In the genomic region with DNA sequence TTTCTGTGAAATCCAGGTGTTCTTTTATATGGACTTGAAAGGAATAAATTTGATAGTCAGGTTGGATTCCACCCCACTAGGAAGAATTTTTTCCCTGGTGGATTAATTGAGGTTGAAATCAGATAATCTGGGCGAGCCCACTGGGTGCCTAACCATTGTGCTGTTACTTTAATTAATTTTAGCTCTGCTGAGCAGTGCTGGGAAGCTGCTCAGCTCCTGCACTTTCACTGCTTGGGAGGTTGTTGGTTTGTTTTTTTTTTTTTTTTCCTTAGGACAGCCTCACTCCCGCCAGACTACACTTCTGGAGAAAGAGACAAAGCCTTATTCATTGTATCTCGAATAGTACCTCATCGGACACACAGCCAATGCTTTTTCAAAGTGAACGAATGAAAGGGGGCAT, we compare ENCODE assay signal across 14 mouse cellular contexts.
DNase-seq lines count a peak whose midpoint lies in the region; ATAC-seq and TF ChIP-seq lines count a peak whose summit lies in the region.
"Had no signal": no experiment of that assay in that cellular context is flagged by ENCODE, and none has a peak within 500 bp of the region (broad histone marks: within the 10 kb centered on the region; RNA-seq: fewer than 3 reads in every experiment).

No protein-coding gene starts in this region.

- H3K9ac ChIP-seq in heart, embryonic 14.5 days (ENCODE audit: low read length), result no peak overlapping the region
- no peak overlapping the region for H3K9ac ChIP-seq in midbrain, embryonic 12.5 days (replicated peaks)
- no peak overlapping the region for H3K9ac ChIP-seq in midbrain, postnatal 0 days (replicated peaks; ENCODE audit: low read length, poor library complexity, severe bottlenecking)
- H3K9ac ChIP-seq in forebrain, embryonic 13.5 days, result peak overlapping the region; percentile 1; the same call in 1 of the 2 replicates
- H3K9ac ChIP-seq in neural tube, embryonic 12.5 days, result no peak overlapping the region
- H3K9ac ChIP-seq: liver, embryonic 13.5 days had no signal

- TF ChIP-seq CTCF in midbrain, postnatal 0 days (IDR thresholded peaks at IDR 0.05), result no peak

- peak overlapping the region in 1 of 2 experiments; percentile 44; a peak in 1 of 4 replicates for H3K27ac ChIP-seq in heart, embryonic 14.5 days (replicated peaks in 1 of 2; ENCODE audit: control insufficient read depth in 1 of 2, insufficient read depth in 1 of 2, low read depth in 2 of 2, low read length in 2 of 2)
- no peak overlapping the region for H3K27ac ChIP-seq in midbrain, embryonic 12.5 days (replicated peaks)
- H3K27ac ChIP-seq in midbrain, postnatal 0 days (ENCODE audit: low read depth, low read length), result no peak overlapping the region
- H3K27ac ChIP-seq in forebrain, embryonic 13.5 days, result no peak overlapping the region
- no peak overlapping the region for H3K27ac ChIP-seq in neural tube, embryonic 12.5 days
- H3K27ac ChIP-seq: liver, embryonic 13.5 days had no signal

- ATAC-seq in heart, embryonic 14.5 days (ENCODE audit: insufficient number of reproducible peaks, insufficient read depth, low FRiP score, low read depth), result no peak
- ATAC-seq in midbrain, embryonic 12.5 days (ENCODE audit: low FRiP score, low read depth), result no peak
- ATAC-seq in midbrain, postnatal 0 days (ENCODE audit: low FRiP score), result no peak
- 0 out of 2 replicates have a peak, but pooled peaks have one; percentile 41 for ATAC-seq in forebrain, embryonic 13.5 days
- ATAC-seq in neural tube, embryonic 12.5 days (ENCODE audit: low FRiP score, low read depth), result no peak; the same call in 1 of the 2 replicates
- ATAC-seq in erythroblast, adult 5-6 weeks (replicated peaks; ENCODE audit: low FRiP score, poor library complexity, severe bottlenecking), result no peak

- peak overlapping the region; percentile 7; the same call in 1 of the 2 replicates for H3K4me2 ChIP-seq in heart, embryonic 14.5 days (ENCODE audit: low read length)
- H3K4me2 ChIP-seq in midbrain, embryonic 12.5 days (replicated peaks), result peak overlapping the region; percentile 38; the same call in 1 of the 2 replicates
- no peak overlapping the region for H3K4me2 ChIP-seq in midbrain, postnatal 0 days (ENCODE audit: low read depth, low read length, poor library complexity, severe bottlenecking)
- H3K4me2 ChIP-seq in forebrain, embryonic 13.5 days, result peak overlapping the region; percentile 53
- peak overlapping the region; percentile 32; the same call in 1 of the 2 replicates for H3K4me2 ChIP-seq in neural tube, embryonic 12.5 days (replicated peaks)
- H3K4me2 ChIP-seq: liver, embryonic 13.5 days had no signal

- intact Hi-C loops in heart, postnatal 25 days (cut with DNase I), result no loop called here

- H3K27me3 ChIP-seq in heart, embryonic 14.5 days (ENCODE audit: control insufficient read depth, insufficient read depth, low read length), result no peaks in the 10 kb centered on the region
- H3K27me3 ChIP-seq in midbrain, embryonic 12.5 days, result peaks cover 6% of the 10 kb centered on the region
- no peaks in the 10 kb centered on the region for H3K27me3 ChIP-seq in midbrain, postnatal 0 days (ENCODE audit: insufficient read depth, low read length)
- H3K27me3 ChIP-seq in forebrain, embryonic 13.5 days, result no peaks in the 10 kb centered on the region
- no peaks in the 10 kb centered on the region for H3K27me3 ChIP-seq in neural tube, embryonic 12.5 days (replicated peaks)
- H3K27me3 ChIP-seq: liver, embryonic 13.5 days had no signal

- no peak for DNase-seq in heart, postnatal 25 days (ENCODE audit: low spot score)
- DNase-seq in midbrain, postnatal 0 days (ENCODE audit: low spot score), result no peak
- no peak for DNase-seq in urinary bladder, postnatal 4 days (ENCODE audit: low spot score in 2 of 2)
- DNase-seq: cerebellum, postnatal 14 days; gastrocnemius, postnatal 25 days; liver, embryonic 13.5 days; right cerebral cortex, postnatal 14 days; thymus, postnatal 25 days had no signal

- H3K4me1 ChIP-seq in heart, embryonic 14.5 days (ENCODE audit: control insufficient read depth in 2 of 2, insufficient read depth in 2 of 2, low read length in 2 of 2), result peaks cover 18 to 31% of the 10 kb centered on the region in 2 experiments
- H3K4me1 ChIP-seq in midbrain, embryonic 12.5 days, result peaks cover 14% of the 10 kb centered on the region; the same call in 1 of the 2 replicates
- no peaks in the 10 kb centered on the region; the same call in 1 of the 2 replicates for H3K4me1 ChIP-seq in midbrain, postnatal 0 days (ENCODE audit: insufficient read depth, low read length)
- peaks cover 23% of the 10 kb centered on the region for H3K4me1 ChIP-seq in forebrain, embryonic 13.5 days
- H3K4me1 ChIP-seq in neural tube, embryonic 12.5 days, result peaks cover 31% of the 10 kb centered on the region
- H3K4me1 ChIP-seq: liver, embryonic 13.5 days had no signal

- no peak overlapping the region for H3K4me3 ChIP-seq in heart, embryonic 14.5 days (ENCODE audit: control insufficient read depth in 1 of 2, insufficient read depth in 1 of 2, low read depth in 1 of 2, low read length in 2 of 2)
- H3K4me3 ChIP-seq in midbrain, embryonic 12.5 days, result no peak overlapping the region
- no peak overlapping the region for H3K4me3 ChIP-seq in midbrain, postnatal 0 days (ENCODE audit: low read depth, low read length)
- no peak overlapping the region for H3K4me3 ChIP-seq in forebrain, embryonic 13.5 days
- no peak overlapping the region for H3K4me3 ChIP-seq in neural tube, embryonic 12.5 days
- H3K4me3 ChIP-seq: erythroblast, embryonic 14.5 days; liver, embryonic 13.5 days had no signal

- H3K36me3 ChIP-seq in heart, embryonic 14.5 days (ENCODE audit: control insufficient read depth, insufficient read depth, low read length), result no peaks in the 10 kb centered on the region
- no peaks in the 10 kb centered on the region for H3K36me3 ChIP-seq in midbrain, embryonic 12.5 days
- no peaks in the 10 kb centered on the region for H3K36me3 ChIP-seq in midbrain, postnatal 0 days (ENCODE audit: insufficient read depth, low read length)
- H3K36me3 ChIP-seq in forebrain, embryonic 13.5 days (ENCODE audit: poor library complexity, severe bottlenecking), result no peaks in the 10 kb centered on the region
- no peaks in the 10 kb centered on the region for H3K36me3 ChIP-seq in neural tube, embryonic 12.5 days
- H3K36me3 ChIP-seq: liver, embryonic 13.5 days had no signal

- H3K9me3 ChIP-seq in heart, embryonic 14.5 days (ENCODE audit: control insufficient read depth, low read length), result no peaks in the 10 kb centered on the region
- no peaks in the 10 kb centered on the region for H3K9me3 ChIP-seq in midbrain, embryonic 12.5 days
- H3K9me3 ChIP-seq in midbrain, postnatal 0 days (ENCODE audit: low read length), result no peaks in the 10 kb centered on the region
- H3K9me3 ChIP-seq in forebrain, embryonic 13.5 days (replicated peaks), result no peaks in the 10 kb centered on the region
- H3K9me3 ChIP-seq in neural tube, embryonic 12.5 days, result no peaks in the 10 kb centered on the region
- H3K9me3 ChIP-seq: liver, embryonic 13.5 days had no signal

- 51% methylated on average over 5 of the region's 5 CpGs for WGBS in heart, embryonic 14.5 days
- WGBS in midbrain, embryonic 12.5 days, result 14% methylated on average over 5 of the region's 5 CpGs
- 32% methylated on average over 5 of the region's 5 CpGs for WGBS in midbrain, postnatal 0 days
- WGBS in forebrain, embryonic 13.5 days, result 7% methylated on average over 5 of the region's 5 CpGs
- 17% methylated on average over 5 of the region's 5 CpGs for WGBS in neural tube, embryonic 12.5 days
